Mouse (Mus musculus) CH12.LX (cell line): Measurements from ENCODE around the gene Mas1.

Experiments used
- CHD1 ChIP-seq: IDR thresholded peaks from 2 replicates; pipeline ENCODE4 v1.6.1; 2012; ENCODE audit warnings: low read depth, low read length, improper control_type of control experiment, inconsistent platforms
- CTCF ChIP-seq, 2 experiments: IDR thresholded peaks in 1 of 2; conservative IDR thresholded peaks in 1 of 2; 2 replicates each; pipeline ENCODE4 v1.5.1; 2011 to 2012; ENCODE audit warnings: low read depth in 2 of 2, low read length in 2 of 2, improper control_type of control experiment in 1 of 2, inconsistent platforms in 1 of 2, mild to moderate bottlenecking in 1 of 2, moderate library complexity in 1 of 2
- EP300 ChIP-seq: IDR thresholded peaks from 2 replicates; pipeline ENCODE4 v1.6.1; 2011; ENCODE audit warnings: low read length, improper control_type of control experiment
- ETS1 ChIP-seq: conservative IDR thresholded peaks from 2 replicates; pipeline ENCODE4 v1.6.1; 2012; ENCODE audit warnings: low read depth, mild to moderate bottlenecking, inconsistent platforms, low read length, improper control_type of control experiment, moderate library complexity
- MEF2A ChIP-seq: IDR thresholded peaks from 2 replicates; pipeline ENCODE4 v1.6.1; 2014; ENCODE audit warnings: low read depth, mild to moderate bottlenecking, inconsistent platforms, low read length, improper control_type of control experiment, borderline replicate concordance
- MXI1 ChIP-seq: IDR thresholded peaks from 2 replicates; pipeline ENCODE4 v1.6.1; 2011; ENCODE audit warnings: mild to moderate bottlenecking, low read depth, low read length, improper control_type of control experiment
- NELFE ChIP-seq: IDR thresholded peaks from 2 replicates; pipeline ENCODE4 v1.6.1; 2011; ENCODE audit warnings: low read depth, low read length, improper control_type of control experiment
- POLR2A ChIP-seq: IDR thresholded peaks from 2 replicates; pipeline ENCODE4 v1.6.1; 2011; ENCODE audit warnings: low read depth, mild to moderate bottlenecking, improper control_type of control experiment, low read length
- POLR2AphosphoS2 ChIP-seq: IDR thresholded peaks from 2 replicates; pipeline ENCODE4 v1.6.1; 2011; ENCODE audit warnings: low read depth, low read length, improper control_type of control experiment
- RAD21 ChIP-seq: IDR thresholded peaks from 2 replicates; pipeline ENCODE4 v1.6.1; 2011; ENCODE audit warnings: low read depth, mild to moderate bottlenecking, low read length, improper control_type of control experiment, moderate library complexity
- SIN3A ChIP-seq: IDR thresholded peaks from 2 replicates; pipeline ENCODE4 v1.6.1; 2012; ENCODE audit warnings: low read length, improper control_type of control experiment, inconsistent platforms
- TCF12 ChIP-seq: IDR thresholded peaks from 2 replicates; pipeline ENCODE4 v1.6.1; 2014; ENCODE audit warnings: low read depth, mild to moderate bottlenecking, inconsistent platforms, low read length, improper control_type of control experiment
- USF2 ChIP-seq: conservative IDR thresholded peaks from 2 replicates; pipeline ENCODE4 v1.6.1; 2011; ENCODE audit warnings: low read depth, low read length, improper control_type of control experiment
- ZKSCAN1 ChIP-seq: IDR thresholded peaks from 2 replicates; pipeline ENCODE4 v1.6.1; 2012; ENCODE audit warnings: low read depth, inconsistent platforms, low read length, improper control_type of control experiment, borderline replicate concordance

DNA sequence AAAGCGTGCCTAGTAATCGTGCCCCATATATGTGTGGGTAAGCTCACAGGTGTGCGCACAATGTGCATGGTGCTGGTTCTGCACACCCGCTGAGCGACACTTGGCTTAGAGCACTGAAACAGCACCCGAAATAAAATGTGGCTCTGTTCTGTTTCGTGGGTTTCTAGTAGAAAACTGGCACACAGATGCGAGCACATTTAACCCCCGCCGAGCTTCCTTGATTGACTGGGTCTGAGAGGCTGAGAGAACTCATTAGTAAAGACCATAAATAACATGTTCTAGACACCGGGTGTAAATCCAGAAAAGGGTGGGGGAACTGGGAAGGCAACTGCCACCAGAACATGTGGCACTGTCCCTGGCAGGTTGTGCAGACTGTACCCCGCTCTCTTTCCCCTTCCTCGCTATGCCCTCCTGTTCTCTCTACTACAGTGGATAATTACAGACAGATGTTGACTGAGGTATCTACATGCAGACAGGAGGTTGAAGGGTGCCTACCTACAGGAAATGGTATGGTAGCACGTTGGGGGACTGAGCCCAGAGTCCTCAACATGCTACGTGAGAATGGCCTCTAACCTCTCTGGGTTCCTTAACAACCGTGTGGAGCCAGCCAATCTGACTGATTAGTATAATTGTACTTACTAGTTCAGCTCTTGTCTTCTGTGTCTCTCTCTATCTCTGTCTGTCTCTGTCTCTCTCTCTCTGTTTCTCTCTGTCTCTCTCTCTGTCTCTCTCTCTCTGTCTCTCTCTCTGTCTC is 4.5 kb upstream of the Mas1 start:
- TF ChIP-seq SIN3A (no peak), EP300 (no peak), CTCF (conservative IDR thresholded peaks at IDR 0.05 in 1 of 2, IDR thresholded peaks at IDR 0.05 in 1 of 2; ENCODE audit: low read depth in 2 of 2, low read length in 2 of 2) (no peak), ETS1 (no peak), CHD1 (no peak), USF2 (no peak), RAD21 (no peak), POLR2AphosphoS2 (no peak), NELFE (no peak), POLR2A (no peak), MXI1 (no peak), ZKSCAN1 (no peak), TCF12 (no peak), MEF2A (no peak)
